Mouse (Mus musculus) C2C12 (cell line): ENCODE data around the gene Ubald1.

Source experiments
- CTCF ChIP-seq: IDR thresholded peaks from one replicate; pipeline ENCODE4 v1.5.1; 2011; ENCODE audit not compliant: control insufficient read depth, insufficient read depth, insufficient read length
- MYOD1 ChIP-seq: IDR thresholded peaks from one replicate; pipeline ENCODE4 v1.6.1; 2011; ENCODE audit warnings: low read depth; ENCODE audit not compliant: control insufficient read depth, insufficient read length
- USF1 ChIP-seq: IDR thresholded peaks from one replicate; pipeline ENCODE4 v1.6.1; 2011; ENCODE audit warnings: low read depth, mild to moderate bottlenecking, control low read depth, moderate library complexity

DNA sequence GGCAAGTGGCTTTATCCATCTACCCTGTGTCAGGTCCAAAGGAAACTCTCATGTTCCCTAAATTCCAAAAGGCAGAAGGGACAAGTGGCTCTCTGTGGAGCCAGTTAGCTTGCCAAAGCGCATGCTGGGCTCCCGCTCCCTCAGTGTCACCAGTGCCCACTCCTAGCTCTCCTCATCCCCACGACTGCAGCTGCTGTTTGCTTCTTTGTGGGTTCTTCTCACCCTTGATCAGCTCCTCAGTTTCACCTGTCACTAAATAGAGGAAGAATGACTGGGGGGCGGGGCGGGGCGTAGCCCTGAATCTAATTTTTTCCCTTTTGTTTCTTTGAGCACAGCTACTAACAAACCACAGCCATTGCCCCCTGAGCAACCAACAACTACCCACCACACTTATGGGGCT lies 18.8 kb upstream of the Ubald1 start:
- TF ChIP-seq USF1 (no peak), CTCF (no peak), MYOD1 (no peak)
